Mouse (Mus musculus) kidney, adult 9 months (tissue): Measurements from ENCODE around the gene Tmem41a.
"Not testable (repeated sequence)": the region's sequence is repeated elsewhere in the genome, so short reads cannot be mapped to it uniquely, and the experiment has no call there.

Experiments used
- DNase-seq: peaks from one replicate; pipeline ENCODE4 v3.0.0; 2022

The Tmem41a gene

GRCm38 (mm10) chr16:21946761-21947715 is at the start of gene Tmem41a:
Gene Tmem41a (minus strand): TSS chr16:21947552.
- peak; percentile 94 for DNase-seq

DNA sequence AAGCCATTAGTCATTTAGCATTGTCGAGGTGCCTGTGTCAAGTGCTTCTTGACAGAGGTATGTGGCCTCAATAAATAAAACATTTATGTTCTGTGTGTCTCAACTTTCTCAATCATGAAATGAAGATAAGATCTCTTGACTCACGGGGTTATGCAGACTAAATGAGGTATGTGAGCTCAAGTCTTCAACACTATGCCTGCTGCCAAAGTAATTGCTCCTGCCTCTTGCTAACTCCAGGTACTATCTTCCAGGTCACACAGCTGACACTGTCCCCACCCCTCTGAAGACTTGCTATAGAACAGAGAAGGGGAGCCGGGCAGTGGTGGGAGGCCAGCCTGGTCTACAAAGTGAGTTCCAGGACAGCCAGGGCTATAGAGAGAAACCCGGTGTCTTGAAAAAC is 49.0 kb upstream of the Tmem41a start:
- DNase-seq, result no peak

DNA sequence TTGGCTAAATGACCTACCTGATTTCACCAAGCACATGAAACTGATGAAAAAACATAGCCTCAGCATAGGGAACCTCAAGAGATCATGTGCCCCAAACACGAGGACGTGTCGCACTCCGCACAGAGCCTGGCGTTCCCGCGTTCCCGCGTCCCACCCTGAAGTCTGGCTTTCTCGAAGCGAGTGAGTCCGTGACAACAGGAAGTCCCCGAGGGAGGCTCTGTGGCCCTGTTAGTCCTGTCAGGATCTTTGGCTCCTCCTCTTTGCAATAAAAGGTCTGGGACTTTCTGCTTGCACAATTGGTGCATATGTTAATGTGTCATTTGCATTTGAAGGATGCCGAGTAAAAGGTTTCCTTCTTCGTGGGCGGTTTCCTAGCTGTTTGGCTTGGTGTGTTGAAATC is 48.0 kb upstream of the Tmem41a start, which contains the start of gene Liph:
Liph (minus strand) TSS at position 360 of the 400 bp plus-strand sequence.
- DNase-seq, result peak; percentile 19

GRCm38 (mm10) chr16:21991774-21992173 is 44.4 kb upstream of the Tmem41a start:
- DNase-seq, result no peak

DNA sequence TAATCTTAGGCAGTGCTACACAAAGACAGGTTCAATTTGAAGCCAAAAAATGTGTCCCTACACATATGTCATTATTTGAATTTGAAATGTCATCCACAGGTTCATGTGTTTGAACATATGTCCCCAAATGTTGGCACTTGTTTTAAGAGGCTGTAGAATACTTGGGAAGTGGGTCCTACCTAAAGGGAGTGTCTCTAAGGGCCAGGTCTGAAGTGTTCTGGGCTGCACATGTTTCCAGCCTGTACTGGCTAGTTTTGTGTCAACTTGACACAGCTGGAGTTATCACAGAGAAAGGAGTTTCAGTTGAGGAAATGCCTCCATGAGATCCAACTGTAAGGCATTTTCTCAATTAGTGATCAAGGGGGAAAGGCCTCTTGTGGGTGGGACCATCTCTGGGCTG is 43.5 kb upstream of the Tmem41a start:
- not testable (repeated sequence) for DNase-seq

DNA sequence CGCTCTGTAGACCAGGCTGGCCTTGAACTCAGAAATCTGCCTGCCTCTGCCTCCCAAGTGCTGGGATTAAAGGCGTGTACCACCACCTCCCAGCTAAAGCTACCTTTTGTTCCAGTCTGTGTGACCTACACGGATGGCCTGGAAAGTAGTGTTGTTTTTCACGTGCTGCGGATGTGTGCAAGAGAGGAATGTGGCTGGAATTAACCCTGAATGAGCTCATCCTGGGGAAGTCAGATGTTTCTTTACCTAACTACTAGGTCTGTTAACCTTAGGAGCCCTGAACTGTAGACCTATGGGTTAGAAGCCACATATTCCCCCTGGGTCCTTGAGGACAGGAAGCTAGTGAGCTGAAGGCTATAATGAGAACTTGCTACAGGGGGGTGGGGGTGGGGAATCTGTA is 40.6 kb upstream of the Tmem41a start:
- DNase-seq, result no peak

- DNase-seq, result no peak
These were observed 38.8 kb upstream of the Tmem41a start for GRCm38 (mm10) chr16:21986191-21986590.

GRCm38 (mm10) chr16:21984091-21984490 is 36.7 kb upstream of the Tmem41a start:
- no peak for DNase-seq

DNA sequence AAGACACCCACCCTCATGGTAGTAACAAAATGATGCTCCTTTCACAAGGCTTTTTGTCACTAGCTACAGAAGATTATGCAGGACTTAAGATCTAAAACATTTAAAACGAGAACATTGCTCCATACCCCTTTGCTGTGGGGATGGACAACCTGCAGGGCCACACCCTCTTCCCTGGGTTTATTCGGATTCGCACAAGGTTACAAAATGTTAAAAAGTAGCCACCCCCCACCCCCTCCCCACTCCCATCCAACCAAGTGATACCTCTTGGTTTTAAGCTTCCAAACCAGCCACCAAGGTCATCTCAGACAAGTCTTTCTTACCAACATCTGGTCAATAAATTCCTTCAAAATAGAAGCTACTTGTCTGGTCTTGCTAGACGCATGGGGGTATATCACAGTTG is 36.2 kb upstream of the Tmem41a start:
- no peak for DNase-seq

- no peak for DNase-seq
These were observed 35.8 kb upstream of the Tmem41a start for GRCm38 (mm10) chr16:21983146-21983545.

GRCm38 (mm10) chr16:21977347-21977746 is 30.0 kb upstream of the Tmem41a start:
- DNase-seq, result no peak

DNA sequence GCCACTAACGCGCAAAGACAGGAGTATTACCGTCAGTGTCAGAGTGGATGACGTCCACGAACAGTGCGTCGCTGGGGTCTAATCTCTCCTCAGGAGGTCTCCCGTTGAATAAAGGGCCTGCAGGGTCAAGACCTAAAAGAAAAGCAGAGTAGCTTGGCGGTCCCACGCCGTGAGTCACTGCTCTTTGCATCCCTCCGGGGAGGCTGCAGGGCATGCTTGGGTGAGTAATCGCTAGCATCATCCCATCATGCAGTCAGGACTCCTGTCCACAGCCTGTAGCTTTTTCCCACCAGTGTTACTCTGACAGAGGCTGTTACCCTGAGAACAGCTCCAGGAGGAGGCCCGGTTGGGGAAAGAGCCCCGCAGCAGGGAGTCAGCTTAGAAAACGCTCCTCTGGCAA is 28.9 kb upstream of the Tmem41a start:
- no peak for DNase-seq

DNA sequence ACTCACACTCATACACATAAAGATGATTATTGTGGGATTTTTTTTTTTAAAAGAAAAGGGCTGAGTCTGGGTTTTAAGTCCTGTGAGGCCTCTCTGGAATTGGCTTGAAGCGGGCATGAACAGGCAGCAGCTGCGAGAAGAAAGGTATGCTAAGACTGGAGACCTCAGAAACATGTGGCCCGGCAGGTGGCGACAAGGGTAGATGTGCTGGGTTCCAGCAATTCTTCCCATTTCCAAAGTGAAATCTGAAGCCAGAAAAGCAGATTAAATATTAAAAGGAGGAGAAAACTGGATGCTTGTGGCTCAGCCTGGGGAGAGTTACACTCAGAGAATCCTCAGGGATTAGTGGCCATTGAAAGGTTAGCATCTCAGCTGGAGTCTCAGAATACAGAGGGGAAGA is 24.1 kb upstream of the Tmem41a start:
- DNase-seq, result no peak

DNA sequence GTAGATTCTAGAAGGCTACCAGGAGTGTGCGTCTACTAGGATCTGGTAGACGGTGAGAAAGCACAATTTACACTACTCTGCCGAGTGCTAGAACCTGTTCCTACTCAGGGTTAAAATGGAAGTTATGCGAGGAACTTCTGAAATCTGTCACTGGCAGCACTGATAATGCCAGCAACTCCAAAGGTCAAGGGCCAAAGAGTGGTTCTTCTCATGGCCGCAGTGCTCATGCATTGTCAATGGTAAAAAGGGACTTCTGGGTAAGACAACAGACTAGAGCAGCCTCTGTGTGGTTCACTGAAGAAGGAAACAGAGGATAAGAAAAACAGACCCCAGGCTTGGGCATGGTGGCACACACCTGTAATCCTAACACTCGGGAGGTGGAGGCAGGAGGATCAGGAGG is 23.2 kb upstream of the Tmem41a start:
- no peak for DNase-seq

DNA sequence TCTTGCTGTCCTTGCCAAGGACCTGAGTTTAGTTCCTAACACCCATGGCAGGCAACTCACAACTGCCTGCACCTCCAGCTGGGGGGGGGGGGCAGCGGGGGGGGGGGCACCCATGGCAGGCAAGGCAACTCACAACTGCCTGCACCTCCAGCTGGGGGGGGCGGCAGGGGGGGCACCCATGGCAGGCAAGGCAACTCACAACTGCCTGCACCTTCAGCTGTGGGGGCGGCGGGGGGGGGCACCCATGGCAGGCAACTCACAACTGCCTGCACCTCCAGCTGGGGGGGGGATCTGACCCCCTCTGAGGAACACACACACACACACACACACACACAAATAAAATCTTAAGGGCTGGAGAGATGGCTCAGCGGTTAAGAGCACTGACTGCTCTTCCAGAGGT is 22.5 kb upstream of the Tmem41a start:
- no peak for DNase-seq

DNA sequence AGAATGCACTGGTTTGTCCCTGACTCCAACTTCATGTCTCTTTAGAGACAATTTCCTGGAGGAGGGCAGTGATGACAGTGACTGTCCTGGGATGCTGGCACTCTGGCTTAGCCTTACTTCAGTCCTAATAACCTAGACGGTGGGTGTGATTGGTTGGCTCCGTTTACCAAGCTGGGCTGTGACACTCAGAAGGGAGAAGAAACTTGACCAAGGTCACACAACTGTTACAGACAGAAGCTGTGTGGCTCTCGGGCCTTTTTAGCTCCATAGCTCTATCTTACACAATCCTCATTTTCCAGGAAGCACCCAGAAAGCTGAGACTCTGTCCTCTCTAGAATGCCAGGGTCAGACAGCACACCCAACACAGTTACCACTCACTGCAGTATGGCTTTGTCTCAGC is 18.2 kb upstream of the Tmem41a start:
- DNase-seq, result no peak

DNA sequence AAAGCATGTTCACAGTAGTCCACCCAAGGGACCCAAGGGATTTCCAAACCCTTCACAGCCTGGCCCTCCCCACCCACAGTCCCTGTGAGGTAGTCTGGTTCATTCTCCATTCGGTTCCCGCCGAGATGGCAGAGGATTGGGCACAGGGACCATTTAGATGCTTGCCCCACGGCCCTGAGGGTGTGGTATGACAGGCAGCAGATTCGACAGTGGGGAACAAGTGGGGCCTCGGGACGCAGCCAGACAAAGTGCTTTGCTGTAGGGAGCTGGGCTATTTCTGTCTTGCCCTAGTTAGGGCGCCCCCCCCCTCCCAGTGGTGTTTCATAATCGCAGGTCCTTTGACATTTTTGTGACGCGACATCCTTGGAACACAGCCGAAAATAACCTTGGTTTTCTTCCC is 8.2 kb upstream of the Tmem41a start:
- DNase-seq, result no peak

DNA sequence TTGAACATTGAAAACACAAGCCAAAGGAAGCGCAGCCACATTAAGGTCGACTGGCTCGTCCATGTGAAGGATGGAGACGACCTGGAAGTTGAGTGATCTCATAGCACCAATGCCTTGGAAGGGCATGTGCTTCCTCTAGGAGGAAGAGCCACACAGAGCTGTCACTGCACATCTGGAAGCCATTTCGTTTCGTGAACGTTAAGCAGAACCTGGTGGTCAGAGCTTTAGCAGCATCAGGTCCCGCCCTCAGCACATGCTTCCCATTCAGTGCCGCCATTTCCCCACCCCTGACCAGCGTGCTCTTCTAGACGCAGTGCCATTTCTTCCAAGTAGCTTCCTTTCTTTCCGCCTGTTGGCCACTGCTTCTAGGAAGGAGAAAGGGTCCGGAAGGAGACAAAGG is 18.9 kb downstream of the Tmem41a start:
- DNase-seq, result no peak

DNA sequence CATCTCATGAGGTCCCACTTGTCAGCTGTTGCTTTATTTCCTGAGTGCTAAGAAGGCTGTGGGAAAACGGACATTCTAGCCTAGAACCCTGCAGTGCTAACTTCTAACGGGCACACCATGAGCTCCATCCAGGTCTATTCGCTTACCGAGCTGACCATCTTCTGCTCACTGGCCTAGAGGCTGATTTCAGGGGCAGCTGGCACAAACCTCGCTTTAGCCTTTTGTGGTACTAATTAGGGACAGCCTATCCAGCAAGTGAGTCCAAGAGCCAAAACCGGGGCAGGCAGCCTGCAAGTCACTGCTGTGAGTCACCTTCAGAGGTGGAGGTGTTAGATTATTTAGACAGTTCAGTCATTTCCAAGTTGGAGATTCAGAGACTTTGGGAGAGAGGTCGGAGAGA is 30.7 kb downstream of the Tmem41a start:
- no peak for DNase-seq

- no peak for DNase-seq
These were observed 34.0 kb downstream of the Tmem41a start for GRCm38 (mm10) chr16:21913347-21913746.

DNA sequence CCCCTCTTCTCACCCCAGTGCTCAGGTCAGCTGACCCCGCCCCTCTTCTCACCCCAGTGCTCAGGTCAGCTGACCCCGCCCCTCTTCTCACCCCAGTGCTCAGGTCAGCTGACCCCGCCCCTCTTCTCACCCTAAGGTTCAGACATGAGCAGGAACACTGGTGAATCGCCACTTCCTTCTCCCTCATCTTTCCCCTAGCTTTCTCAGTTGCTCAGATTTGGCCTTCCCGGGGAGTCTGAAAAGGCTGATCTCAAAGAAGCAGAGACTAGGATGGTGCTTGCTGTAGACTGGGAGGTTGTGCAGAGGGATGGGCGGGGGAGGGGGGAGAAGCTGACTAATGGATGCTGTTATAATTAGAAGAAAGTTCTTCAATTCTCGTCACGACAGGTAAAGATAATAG is 38.4 kb downstream of the Tmem41a start:
- DNase-seq, result not testable (repeated sequence)

DNA sequence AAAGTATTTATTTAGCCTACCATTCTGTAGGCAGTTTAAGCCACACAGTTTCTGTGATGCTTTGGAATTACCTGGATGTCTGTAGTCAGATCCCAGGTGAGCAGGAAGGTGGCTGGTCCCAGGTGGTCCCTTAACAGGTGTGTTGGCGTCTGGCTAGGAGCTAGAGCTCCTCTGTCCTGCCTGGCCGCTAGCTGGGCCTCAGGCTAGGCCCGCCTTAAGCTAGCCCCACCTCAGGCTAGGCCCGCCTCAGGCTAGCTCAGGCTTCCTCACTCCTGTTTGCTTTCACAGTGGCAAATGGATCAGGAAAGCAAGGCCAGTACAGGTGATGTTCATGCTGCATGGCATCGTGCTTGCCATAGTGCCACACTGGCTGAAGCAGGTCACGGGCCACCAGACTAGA is 40.5 kb downstream of the Tmem41a start:
- no peak for DNase-seq

- DNase-seq, result no peak
These were observed 41.4 kb downstream of the Tmem41a start for GRCm38 (mm10) chr16:21905996-21906395.

DNA sequence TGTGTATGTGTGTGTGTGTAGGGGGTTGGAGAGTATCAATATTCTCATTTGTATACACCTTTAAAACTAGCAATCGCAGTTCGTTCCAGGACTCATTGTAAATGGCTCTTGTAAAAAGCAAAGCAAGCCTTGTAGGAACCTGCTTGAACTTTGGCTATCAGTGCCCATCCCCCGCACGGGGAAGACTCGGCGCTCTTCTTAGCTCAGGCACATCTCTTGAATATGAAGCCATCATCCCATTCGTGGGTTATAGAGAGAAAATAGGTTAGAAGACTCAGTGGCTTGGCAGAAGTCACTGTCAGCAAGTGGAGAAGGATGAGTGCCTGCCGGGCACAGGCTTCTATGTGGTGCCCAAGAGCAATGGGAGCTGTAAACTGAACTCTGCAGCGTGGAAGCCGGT is 42.7 kb downstream of the Tmem41a start:
- DNase-seq, result no peak

DNA sequence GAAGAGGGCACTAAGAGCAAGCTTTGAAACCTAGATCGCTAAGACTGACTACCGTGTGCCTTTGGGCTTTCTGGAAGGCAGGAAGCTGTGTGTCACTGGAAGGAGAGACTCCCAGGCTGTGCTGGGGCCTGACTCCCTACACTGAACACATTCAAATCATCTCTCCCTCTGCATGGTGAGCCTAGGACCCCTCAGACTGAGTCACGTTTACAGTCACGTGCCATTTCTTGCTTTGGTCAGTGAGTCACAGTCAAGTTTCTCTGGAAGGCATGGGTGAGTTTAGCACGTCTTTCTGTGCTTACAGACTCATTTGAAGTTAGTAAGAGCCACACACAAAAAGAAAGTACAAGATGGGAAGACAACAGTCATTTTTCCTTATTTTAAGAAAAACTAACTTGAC is 46.1 kb downstream of the Tmem41a start:
- DNase-seq, result no peak
